Mouse (Mus musculus) lung, postnatal 25 days (tissue): ENCODE measurements around the gene Cep57.
"Not testable (repeated sequence)": the region's sequence is repeated elsewhere in the genome, so short reads cannot be mapped to it uniquely, and the experiment has no call there.

ENCODE experiments used
- DNase-seq: peaks from one replicate; pipeline ENCODE4 v3.0.0; 2022; ENCODE audit warnings: low spot score

Gene Cep57

DNA sequence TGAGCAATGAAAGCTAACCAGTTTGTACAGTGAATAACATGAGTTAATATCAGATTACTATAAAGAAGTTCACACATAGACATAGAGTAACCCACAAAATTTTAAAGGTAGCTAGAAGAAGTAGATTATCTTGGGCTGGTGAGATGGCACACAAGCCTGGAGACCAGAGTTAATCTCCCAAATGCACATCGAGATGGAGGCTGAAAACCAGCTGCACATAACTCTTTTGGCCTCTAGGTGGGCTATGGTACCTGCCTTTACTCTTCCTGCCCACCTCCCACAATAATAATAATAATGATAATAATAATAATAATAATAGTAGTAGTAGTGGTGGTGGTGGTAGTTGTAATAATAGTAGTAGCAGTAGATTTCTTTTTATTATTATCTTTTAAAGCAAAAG is 32.6 kb downstream of the Cep57 start:
- DNase-seq, result no peak

DNA sequence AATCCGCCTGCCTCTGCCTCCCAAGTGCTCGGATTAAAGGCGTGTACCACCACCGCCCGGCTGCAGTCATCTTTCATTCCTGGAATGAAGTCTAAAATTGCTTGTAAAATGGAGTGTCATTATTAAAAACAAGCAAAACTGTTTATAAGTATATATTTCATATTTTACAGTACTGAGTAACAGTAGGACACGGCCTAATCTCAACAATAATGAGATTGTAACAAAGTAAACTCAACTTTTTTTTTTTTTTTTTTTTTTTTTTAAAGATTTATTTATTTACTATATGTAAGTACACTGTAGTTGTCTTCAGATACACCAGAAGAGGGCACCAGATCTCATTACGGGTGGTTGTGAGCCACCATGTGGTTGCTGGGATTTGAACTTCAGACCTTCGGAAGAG is 36.0 kb downstream of the Cep57 start:
- not testable (repeated sequence) for DNase-seq

DNA sequence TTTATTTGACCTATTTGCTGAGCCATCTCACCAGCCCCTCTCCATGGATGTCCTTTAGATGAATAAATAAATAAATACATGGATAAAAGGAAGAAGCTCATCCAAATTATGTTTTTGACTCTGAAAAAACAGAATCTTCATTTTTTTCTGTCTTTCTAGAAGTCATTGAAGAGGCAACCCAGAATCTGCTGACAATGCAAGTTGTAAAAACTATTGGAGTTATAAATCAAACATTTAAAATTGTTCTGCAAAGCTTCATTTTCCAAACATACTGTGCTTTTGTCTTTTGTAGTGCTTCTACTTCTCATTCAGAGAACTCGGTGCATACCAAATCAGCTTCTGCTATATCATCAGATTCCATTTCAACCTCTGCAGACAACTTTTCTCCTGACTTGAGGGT is 44.9 kb downstream of the Cep57 start:
- no peak for DNase-seq

DNA sequence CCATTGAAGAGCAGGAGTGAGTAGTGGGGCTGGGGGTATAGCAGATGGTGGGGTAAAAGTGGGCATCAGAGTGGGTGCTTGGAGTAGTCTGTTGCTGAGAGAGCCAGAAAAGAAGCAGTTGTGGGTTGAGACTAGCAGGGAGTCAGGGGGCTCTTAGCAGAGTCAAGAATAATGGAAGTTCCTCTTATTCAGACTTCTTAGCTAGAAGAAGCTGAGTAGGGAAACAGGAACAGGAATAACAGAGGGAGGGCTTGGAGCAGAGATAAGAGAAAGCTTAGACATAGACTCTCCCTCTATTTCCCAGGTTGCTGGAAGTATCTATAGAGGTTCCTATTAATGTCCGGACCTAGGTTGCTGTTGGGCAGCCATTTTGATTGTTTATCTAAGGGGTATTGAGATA is 52.2 kb downstream of the Cep57 start:
- no peak for DNase-seq

DNA sequence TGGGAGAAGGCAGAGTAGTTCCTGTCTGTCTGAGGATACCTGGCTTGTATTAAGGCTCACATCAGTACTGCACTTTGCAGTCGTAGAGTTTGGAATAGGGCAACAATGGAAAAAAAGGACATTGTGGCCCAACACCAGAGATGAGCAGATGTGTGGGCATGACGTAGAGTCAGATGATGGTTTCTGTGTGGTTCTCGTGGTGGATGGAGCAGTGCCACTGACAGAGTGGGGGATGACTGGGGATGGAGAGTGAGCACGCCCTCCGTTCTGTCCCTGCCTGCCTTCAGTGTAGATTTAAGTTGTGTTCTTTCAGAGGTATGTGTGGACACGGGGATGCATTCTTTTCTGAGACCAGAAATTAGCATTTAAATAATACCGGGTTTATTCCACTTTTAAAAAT is 60.3 kb downstream of the Cep57 start:
- DNase-seq, result no peak

DNA sequence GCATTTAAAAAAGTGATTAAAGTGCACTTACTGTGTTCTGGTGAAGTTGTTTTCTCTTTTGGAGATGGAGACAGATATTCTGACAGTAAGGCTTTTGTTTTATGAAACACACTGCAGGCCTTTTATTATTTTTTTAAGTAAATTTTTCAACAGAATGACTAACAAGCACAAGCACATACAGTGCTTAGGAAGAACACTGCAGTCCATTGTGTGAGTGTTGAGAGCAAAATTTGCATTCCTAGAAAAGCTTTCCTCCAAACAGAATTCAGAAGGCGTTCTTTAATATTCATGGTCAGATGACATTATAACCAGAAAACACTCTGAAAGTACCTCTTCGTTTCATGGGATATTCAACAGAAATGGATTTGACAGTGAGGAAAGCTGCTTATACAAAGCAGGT is 61.3 kb downstream of the Cep57 start:
- no peak for DNase-seq

DNA sequence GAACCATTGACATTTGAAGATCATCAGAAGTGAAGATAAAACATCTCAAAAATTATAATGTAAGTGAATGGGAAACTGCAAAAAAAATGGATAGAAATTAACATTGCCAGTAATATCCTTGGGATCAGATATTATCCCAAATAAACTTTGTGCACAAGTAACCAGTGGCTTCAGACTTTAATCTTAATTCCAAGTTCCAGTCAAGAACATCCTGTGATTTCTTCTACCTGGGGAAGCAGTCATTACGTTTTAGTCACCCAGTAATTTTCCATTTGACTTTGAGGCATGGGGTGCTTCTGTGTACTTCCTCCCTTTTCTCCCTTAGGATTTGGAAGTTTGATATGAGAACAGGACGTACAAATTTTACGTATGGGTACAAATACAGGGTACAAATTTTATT is 66.5 kb downstream of the Cep57 start:
- no peak for DNase-seq
